Mouse (Mus musculus): ENCODE data around the gene Ptk6. TPM values are rescaled to one million over a fixed set of nuclear protein-coding genes. Genes with fewer than 3 reads are reported as not detected.
A peak's percentile ranks its signal among the peaks of the same experiment; 100 is the strongest.

The Ptk6 gene
- total and polyA plus RNA-seq, 3 experiments: 0.22 TPM; not detected in 2

DNA sequence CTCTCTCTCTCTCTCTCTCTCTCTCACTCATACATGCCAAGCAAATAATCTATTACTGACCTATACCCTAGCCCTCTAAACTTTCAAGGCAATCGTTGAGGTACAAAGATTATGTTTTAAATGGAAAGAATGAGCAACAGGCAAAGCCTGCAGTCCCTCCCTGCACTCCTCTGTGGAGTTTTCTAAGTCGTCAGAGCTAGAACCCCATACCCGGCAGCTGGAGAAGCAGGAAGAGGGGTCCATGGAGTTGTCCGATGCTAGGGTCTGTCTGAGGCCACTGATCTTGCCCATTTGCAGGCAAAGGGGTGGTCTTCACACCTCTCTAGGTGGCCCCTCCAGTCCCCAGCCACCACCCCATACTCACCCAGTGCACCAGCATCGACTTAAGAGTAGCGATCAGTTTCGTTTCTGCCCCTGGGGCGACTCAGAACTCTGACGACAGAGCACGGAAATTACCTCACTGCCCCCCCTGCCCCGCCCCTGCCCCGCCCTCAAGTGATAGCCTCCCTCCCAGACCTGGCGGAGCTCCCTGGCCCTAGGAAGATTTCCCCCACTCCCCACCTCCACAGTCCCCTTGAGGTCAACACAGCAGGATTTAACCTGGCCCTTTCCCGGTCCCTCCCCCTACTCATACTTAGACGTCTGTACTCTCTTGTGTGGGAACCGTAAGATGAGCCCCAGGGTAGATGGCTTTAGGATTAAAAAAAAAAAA is 39.2 kb upstream of the Ptk6 start, which contains the start of gene Helz2:
Gene Helz2 (minus strand): TSS at position 426 of the 712 bp plus-strand sequence.
- Histone ChIP-seq H3K27me3 (ENCODE audit: insufficient read depth, low read length) (no peaks in the 10 kb centered on the region), H3K36me3 (replicated peaks) (peaks cover 43% of the 10 kb centered on the region), H3K4me3 (ENCODE audit: low read depth, low read length) (peak within 1 kb of the TSS; percentile 81), H3K9me3 (replicated peaks) (no peaks in the 10 kb centered on the region), H3K4me1 (ENCODE audit: insufficient read depth, low read depth, low read length) (peaks cover 49% of the 10 kb centered on the region)
- DNase-seq (ENCODE audit: low spot score) (peak; percentile 97), ATAC-seq (ENCODE audit: extremely low read depth, insufficient number of reproducible peaks, low FRiP score, poor library complexity, severe bottlenecking) (peak; percentile 67)
- TF ChIP-seq POLR2AphosphoS5 (IDR thresholded peaks at IDR 0.05; ENCODE audit: insufficient replicate concordance, low read depth, low read length) (no peak), GATA1 (IDR thresholded peaks at IDR 0.05; ENCODE audit: borderline replicate concordance, low read length) (no peak), GATA2 (IDR thresholded peaks at IDR 0.05; ENCODE audit: borderline replicate concordance, low read depth, low read length) (no peak)

DNA sequence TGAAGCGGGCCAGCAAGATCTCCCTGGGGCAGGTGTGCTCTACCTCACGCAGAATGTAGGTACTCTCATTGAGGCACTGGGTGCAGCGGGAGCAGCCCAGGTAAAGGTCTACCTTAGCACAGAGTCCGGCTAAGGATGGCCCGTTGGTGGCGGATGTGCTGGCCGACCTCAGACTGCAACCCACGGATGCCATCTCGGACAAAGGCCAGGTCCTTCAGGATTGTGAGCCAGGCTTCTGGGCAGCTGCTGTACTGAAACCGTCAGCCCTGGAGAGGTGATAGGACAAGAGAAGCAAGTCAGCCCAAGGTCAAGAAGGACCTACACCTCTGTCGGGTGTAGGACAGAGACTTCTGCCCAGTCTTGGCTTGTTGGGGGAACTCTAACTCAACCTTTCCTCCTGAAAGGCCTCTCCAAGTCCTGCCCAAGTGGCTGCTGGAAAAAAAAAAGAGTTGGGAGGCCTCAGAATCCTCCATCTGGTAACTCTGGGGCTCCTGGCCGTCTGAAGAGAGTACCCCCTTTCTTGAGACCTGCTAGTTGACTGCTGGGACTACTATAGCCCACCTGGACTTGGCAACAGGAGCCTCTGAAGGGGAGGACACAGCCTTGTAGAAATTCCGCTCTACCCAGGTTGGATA is 38.3 kb upstream of the Ptk6 start:
- DNase-seq (ENCODE audit: low spot score) (no peak), ATAC-seq (ENCODE audit: extremely low read depth, insufficient number of reproducible peaks, low FRiP score, poor library complexity, severe bottlenecking) (no peak)
- Histone ChIP-seq H3K36me3 (replicated peaks) (peaks cover 51% of the 10 kb centered on the region), H3K4me1 (ENCODE audit: insufficient read depth, low read depth, low read length) (peaks cover 49% of the 10 kb centered on the region), H3K4me3 (ENCODE audit: low read depth, low read length) (peak overlapping the region; percentile 81), H3K27me3 (ENCODE audit: insufficient read depth, low read length) (no peaks in the 10 kb centered on the region), H3K9me3 (replicated peaks) (no peaks in the 10 kb centered on the region)
- TF ChIP-seq POLR2AphosphoS5 (IDR thresholded peaks at IDR 0.05; ENCODE audit: insufficient replicate concordance, low read depth, low read length): no peak
- no peak for TF ChIP-seq GATA2 (IDR thresholded peaks at IDR 0.05; ENCODE audit: borderline replicate concordance, low read depth, low read length)
- TF ChIP-seq TAL1 (conservative IDR thresholded peaks at IDR 0.05; ENCODE audit: low read depth, low read length): no peak
- no peak for TF ChIP-seq CTCF (IDR thresholded peaks at IDR 0.05; ENCODE audit: low read depth, low read length)
- TF ChIP-seq GATA1 (IDR thresholded peaks at IDR 0.05; ENCODE audit: borderline replicate concordance, low read length): no peak

DNA sequence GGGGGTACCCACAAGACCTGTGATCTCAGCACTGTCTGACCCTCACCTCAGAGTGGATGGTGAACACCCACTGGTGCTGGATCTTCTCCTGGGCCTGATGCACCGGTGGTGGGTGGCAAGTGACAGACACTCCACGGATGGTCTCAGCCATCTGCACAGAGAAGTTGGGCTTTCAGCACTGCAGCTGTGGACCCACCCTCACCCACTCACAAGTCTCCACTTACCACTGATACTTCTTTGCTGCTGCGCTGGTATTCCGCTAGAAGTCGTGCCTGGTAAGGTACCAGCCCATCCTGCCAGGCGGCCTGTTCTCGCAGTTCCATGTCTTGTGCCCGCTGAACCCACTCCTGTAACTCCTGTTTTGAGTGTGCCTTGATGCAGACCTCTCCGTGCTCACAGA is 36.7 kb upstream of the Ptk6 start:
- Histone ChIP-seq H3K27me3 (ENCODE audit: insufficient read depth, low read length) (no peaks in the 10 kb centered on the region), H3K4me3 (ENCODE audit: low read depth, low read length) (no peak overlapping the region; the same call in 1 of the 2 replicates), H3K36me3 (replicated peaks) (peaks cover 68% of the 10 kb centered on the region), H3K4me1 (ENCODE audit: insufficient read depth, low read depth, low read length) (peaks cover 47% of the 10 kb centered on the region), H3K9me3 (replicated peaks) (no peaks in the 10 kb centered on the region)
- no peak for TF ChIP-seq POLR2AphosphoS5 (IDR thresholded peaks at IDR 0.05; ENCODE audit: insufficient replicate concordance, low read depth, low read length)
- TF ChIP-seq CTCF (IDR thresholded peaks at IDR 0.05; ENCODE audit: low read depth, low read length): no peak
- TF ChIP-seq TAL1 (conservative IDR thresholded peaks at IDR 0.05; ENCODE audit: low read depth, low read length): no peak
- TF ChIP-seq GATA2 (IDR thresholded peaks at IDR 0.05; ENCODE audit: borderline replicate concordance, low read depth, low read length): no peak
- TF ChIP-seq GATA1 (IDR thresholded peaks at IDR 0.05; ENCODE audit: borderline replicate concordance, low read length): no peak
- ATAC-seq (ENCODE audit: extremely low read depth, insufficient number of reproducible peaks, low FRiP score, poor library complexity, severe bottlenecking) (no peak), DNase-seq (ENCODE audit: low spot score) (no peak)

DNA sequence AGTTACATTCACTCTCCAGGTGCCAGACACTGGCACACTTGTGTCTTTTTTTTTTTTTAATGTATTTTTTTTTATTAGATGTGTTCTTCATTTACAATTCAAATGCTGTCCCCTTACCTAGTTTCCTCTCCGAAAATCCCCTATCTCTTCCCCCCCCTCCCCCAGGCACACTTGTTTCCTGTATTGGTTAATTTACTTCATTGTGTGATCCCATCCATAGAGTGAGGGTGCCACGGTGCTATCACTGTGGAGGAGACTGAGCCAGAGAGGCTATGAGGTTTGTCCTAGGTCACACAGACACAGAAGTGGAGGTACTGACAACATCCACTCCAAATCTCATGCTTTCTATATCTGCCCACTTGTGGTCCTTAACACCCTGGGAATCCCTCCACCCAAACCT is 36.3 kb upstream of the Ptk6 start:
- no peak for TF ChIP-seq GATA2 (IDR thresholded peaks at IDR 0.05; ENCODE audit: borderline replicate concordance, low read depth, low read length)
- TF ChIP-seq POLR2AphosphoS5 (IDR thresholded peaks at IDR 0.05; ENCODE audit: insufficient replicate concordance, low read depth, low read length): no peak
- Histone ChIP-seq H3K36me3 (replicated peaks) (peaks cover 72% of the 10 kb centered on the region), H3K27me3 (ENCODE audit: insufficient read depth, low read length) (no peaks in the 10 kb centered on the region), H3K9me3 (replicated peaks) (no peaks in the 10 kb centered on the region), H3K4me1 (ENCODE audit: insufficient read depth, low read depth, low read length) (peaks cover 43% of the 10 kb centered on the region), H3K4me3 (ENCODE audit: low read depth, low read length) (no peak overlapping the region; the same call in 1 of the 2 replicates)
- ATAC-seq (ENCODE audit: extremely low read depth, insufficient number of reproducible peaks, low FRiP score, poor library complexity, severe bottlenecking) (no peak), DNase-seq (ENCODE audit: low spot score) (no peak)

DNA sequence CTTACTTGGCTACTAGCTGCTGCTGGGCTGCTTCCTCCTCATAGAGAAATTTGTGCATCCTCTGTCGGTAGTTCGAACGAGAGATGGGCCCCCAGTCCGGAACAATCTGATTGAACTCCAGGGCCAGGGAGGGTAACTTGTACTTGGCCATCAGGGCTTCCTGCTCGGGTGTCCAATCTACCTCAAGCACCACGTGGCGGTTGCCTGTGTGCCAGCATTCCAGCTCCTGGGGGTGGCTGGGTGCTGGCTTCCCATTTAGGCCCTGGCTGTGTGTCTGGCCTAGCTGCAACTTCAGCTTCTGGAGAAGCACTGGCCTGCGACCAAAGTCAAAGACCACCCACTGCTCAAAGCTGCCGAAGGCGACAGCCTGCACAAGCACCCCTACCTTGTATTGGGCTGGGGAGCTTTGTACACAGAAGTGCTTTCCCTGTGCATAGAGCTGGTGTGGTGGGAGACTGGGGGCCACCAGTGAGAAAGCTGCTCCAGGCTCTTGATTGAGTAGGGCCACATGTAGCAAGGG is 35.6 kb upstream of the Ptk6 start:
- H3K4me1 ChIP-seq (ENCODE audit: insufficient read depth, low read depth, low read length): peaks cover 40% of the 10 kb centered on the region
- H3K9me3 ChIP-seq (replicated peaks): no peaks in the 10 kb centered on the region
- TF ChIP-seq GATA1 (IDR thresholded peaks at IDR 0.05; ENCODE audit: borderline replicate concordance, low read length) (no peak), CTCF (IDR thresholded peaks at IDR 0.05; ENCODE audit: low read depth, low read length) (no peak), TAL1 (conservative IDR thresholded peaks at IDR 0.05; ENCODE audit: low read depth, low read length) (no peak), GATA2 (IDR thresholded peaks at IDR 0.05; ENCODE audit: borderline replicate concordance, low read depth, low read length) (no peak), POLR2AphosphoS5 (IDR thresholded peaks at IDR 0.05; ENCODE audit: insufficient replicate concordance, low read depth, low read length) (no peak)
- DNase-seq (ENCODE audit: low spot score): no peak
- no peak for ATAC-seq (ENCODE audit: extremely low read depth, insufficient number of reproducible peaks, low FRiP score, poor library complexity, severe bottlenecking)
- H3K36me3 ChIP-seq (replicated peaks): peaks cover 79% of the 10 kb centered on the region
- H3K4me3 ChIP-seq (ENCODE audit: low read depth, low read length): no peak overlapping the region
- H3K27me3 ChIP-seq (ENCODE audit: insufficient read depth, low read length): no peaks in the 10 kb centered on the region

DNA sequence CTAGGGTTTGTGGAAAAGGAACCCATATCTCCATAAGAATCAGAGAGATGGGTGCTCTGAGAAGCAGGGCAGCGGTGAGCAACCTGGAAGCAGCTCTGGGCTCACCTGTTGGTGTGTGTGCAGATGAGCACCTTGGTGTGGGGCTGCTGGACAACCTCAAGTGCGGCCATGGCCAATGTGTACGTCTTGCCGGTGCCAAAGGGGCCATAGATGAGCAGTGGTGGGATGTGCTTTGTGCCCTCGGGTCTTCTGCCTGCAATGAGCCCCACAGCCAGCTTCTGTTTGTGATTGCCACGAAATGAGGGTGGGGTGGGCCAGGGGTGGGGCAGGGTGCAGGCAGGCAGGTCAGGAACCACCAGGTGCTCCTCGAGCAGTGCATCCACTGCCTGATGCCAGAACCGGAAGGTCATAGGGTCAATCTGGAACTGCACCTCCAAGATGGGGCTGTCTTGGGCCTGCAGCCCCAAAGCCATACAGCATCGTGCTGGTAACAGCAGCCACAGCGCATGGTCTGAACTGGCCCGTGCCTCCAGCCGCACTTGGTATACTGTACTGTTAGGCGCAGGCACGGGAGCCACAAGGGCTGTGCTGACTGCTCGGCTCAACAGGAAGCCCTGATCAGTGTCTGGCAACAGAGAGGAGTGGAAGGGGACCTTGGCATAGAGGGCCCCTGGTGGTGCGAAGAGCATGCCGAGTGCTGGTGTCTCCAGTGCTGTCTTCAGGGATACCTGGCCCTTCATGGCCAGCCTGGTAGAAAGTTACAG is 34.8 kb upstream of the Ptk6 start:
- ATAC-seq (ENCODE audit: extremely low read depth, insufficient number of reproducible peaks, low FRiP score, poor library complexity, severe bottlenecking) (no peak), DNase-seq (ENCODE audit: low spot score) (no peak)
- H3K4me3 ChIP-seq (ENCODE audit: low read depth, low read length): no peak overlapping the region
- H3K9me3 ChIP-seq (replicated peaks): no peaks in the 10 kb centered on the region
- peaks cover 86% of the 10 kb centered on the region for H3K36me3 ChIP-seq (replicated peaks)
- no peaks in the 10 kb centered on the region for H3K27me3 ChIP-seq (ENCODE audit: insufficient read depth, low read length)
- peaks cover 38% of the 10 kb centered on the region for H3K4me1 ChIP-seq (ENCODE audit: insufficient read depth, low read depth, low read length)
- TF ChIP-seq GATA1 (IDR thresholded peaks at IDR 0.05; ENCODE audit: borderline replicate concordance, low read length) (no peak), GATA2 (IDR thresholded peaks at IDR 0.05; ENCODE audit: borderline replicate concordance, low read depth, low read length) (no peak), CTCF (IDR thresholded peaks at IDR 0.05; ENCODE audit: low read depth, low read length) (no peak), TAL1 (conservative IDR thresholded peaks at IDR 0.05; ENCODE audit: low read depth, low read length) (no peak), POLR2AphosphoS5 (IDR thresholded peaks at IDR 0.05; ENCODE audit: insufficient replicate concordance, low read depth, low read length) (no peak)

Measured in G1E (cell line).